Mouse (Mus musculus): ENCODE results near the gene Slc36a2.
"Not testable (repeated sequence)": the region's sequence is repeated elsewhere in the genome, so short reads cannot be mapped to it uniquely, and the experiment has no call there.

Gene Slc36a2

DNA sequence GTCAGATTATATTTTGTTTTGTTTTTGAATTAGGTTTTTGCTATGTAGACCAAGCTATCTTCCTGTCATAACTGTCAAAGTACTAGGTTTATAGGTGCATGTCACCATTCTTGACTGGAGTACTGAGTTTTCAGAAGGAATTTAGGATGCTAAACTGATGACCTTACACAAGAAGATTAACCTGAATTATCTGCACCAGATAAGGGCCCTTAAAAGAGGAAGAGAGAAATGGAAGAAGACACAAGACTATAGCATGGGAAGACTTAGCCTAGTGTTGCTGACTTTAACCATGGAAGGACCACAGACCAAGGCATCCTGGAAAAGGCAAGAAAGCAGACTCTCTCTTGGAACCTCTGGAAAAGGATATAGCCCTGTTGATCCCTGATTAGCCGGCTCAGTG is 51.7 kb downstream of the Slc36a2 start:
- DNase-seq (ENCODE audit: low read depth), result no peak

DNA sequence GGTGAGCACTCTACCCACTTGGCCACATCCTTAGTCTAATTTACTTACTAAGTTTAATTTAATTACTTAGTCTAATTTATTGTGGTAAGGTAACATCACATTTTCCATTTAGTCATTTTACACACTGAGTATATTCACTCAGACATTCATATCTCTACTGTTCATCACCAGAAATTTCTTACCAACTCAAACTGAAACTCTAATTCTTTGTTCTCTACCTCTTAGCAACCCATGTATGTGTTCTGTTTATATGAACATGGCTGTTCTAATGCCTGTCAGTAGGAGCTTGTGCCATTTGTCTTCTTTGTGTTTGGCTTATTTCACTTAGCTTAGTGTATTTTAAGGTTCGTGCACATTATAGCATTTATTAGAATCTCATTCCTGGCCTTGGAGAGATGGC is 52.9 kb downstream of the Slc36a2 start:
- DNase-seq (ENCODE audit: low read depth), result no peak

DNA sequence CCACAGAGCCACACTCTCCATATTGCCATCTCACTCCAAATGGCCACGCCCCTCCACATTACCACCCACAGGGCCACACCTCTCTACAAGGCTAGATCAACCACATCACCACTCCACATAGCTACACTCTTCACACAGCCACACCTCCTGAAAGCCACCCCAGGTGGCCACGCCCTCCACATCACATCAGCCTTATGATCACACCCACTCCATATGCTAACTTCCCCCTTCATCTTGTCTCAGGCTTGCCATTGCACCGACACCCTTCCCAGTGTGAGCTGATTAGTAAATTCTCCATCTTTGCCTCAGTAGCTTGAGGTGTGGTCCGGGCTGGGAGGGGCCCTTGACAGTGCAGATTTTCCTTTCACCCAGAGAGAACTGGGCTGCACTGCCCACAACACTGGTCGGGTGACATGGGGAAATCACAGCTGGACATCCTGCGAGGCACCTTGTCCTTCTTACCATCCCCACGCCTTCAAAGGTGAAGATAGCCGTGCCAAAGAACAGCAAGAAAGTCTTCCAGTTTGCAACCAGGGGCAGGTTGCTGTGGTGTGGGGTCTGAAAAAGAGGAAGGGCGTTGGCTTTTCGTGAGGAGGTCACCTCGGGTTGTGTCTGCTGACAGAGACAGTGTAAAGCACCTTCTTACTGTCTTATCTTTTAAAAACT is 53.7 kb downstream of the Slc36a2 start:
- DNase-seq (ENCODE audit: low read depth), result no peak

DNA sequence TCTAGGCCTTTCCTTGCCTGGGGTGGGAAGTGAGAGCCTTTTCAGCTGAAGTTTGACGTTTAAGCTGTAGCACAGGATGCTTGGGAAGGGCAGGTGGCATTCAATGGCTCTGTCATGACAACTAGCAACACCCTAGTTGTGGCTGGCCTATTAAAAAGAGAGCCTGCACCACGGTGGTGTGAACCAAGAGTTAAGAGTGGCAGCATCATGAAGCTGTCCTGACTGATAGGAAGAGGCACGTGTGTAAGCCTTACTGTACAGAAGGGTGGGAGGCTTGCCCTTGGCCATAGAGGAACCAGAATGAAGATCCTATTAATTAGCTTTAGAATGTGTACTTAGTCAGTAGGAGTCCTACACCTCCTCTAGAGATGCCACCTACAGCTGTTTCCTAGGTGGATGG is 56.5 kb downstream of the Slc36a2 start:
- DNase-seq (ENCODE audit: low read depth), result no peak

DNA sequence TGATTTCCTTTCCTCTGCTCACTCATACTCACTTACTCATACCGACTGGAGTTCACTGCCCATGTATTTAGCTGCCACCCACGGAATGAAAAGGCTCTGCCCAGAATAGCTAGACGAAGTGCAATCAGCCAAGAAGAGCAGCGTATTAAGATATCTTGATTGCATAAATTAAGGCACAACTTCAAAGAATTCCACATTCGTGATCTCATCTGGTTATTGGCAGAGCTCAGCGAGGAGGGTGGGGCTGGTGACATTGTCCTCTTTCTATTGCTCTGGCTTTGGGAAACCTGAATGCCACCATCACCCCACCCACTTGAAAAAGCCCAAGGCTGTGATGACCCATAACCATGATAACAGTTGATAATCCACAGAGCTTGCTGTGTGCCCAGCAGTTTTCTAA is 56.9 kb downstream of the Slc36a2 start:
- DNase-seq (ENCODE audit: low read depth), result no peak

DNA sequence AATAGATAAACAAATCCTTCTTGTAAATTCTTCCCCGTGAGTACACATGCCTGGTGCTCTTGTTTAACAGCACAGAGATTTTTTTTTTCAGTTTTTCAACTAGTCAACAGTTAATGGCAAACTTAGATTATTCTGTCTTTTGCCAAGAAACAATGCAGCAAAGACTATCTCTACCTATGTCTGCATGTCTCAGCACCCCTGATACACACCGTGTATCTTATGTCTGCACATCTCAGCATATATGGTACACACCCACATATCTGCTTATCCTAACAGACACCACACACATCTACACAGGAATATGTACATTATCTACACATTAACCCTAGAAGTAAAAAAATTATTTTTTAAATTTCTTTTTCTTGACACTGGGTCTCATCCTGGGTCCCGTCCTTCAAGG is 58.2 kb downstream of the Slc36a2 start:
- DNase-seq (ENCODE audit: low read depth), result no peak

DNA sequence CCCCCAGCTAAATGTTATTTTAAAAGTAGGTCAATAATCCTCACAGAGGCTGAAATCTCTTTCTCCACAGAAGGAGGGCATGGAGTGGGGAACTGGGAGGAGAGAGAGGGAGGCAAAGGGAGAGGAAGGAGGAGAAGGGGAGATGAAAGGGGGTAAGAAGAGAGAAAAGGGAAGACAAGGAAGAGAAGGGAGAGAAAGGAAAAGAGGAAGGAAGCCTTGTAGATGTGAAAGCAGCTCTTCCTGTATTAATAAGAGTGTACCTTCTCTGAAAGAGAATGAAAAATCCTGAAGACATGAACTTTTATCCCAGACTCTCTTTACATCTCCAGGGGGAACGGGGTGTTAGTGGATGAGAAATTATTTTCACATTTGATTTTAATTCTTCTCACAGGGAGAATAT is 63.4 kb downstream of the Slc36a2 start:
- DNase-seq (ENCODE audit: low read depth), result no peak

DNA sequence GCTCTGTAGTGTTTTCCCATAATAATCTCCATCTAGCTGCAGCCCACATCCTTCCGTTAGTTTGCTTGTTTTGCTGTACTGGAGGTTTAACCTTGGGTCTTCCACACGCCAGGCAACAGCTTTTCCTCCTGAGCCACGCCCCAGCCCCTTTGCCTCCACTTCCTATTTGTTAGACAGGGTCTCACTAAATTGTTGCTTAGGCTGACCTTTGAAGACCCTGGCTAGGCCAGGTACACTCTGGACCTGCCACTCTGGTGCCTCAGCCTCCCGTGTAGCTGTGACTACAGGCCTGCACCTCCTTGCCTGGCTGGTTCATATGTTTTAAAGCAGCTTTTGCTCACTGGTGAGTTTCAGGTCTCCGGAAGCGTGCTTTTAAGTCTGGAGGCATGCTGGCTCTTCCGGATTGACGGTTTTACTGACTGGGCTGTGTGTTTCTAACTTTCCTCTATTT is 64.0 kb downstream of the Slc36a2 start:
- DNase-seq (ENCODE audit: low read depth), result no peak

DNA sequence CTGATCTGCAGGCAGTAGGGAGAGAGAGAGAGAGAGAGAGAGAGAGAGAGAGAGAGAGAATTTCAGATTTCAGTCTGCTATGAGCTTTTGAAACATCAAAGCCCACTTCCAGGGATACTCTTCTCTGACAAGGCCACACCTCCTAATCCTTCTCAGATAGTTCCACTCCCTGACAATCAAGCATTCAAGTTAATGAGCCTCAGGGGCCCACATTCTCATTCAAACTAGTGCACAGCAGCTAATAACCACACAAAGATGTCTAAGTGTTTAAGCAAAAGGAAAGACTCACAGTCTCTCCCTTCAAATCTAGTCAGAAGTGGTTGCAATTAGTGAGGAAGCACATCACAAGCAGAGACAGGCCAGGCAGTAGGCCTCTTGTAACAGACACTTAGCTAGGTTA is 64.6 kb downstream of the Slc36a2 start:
- no peak for DNase-seq (ENCODE audit: low read depth)

DNA sequence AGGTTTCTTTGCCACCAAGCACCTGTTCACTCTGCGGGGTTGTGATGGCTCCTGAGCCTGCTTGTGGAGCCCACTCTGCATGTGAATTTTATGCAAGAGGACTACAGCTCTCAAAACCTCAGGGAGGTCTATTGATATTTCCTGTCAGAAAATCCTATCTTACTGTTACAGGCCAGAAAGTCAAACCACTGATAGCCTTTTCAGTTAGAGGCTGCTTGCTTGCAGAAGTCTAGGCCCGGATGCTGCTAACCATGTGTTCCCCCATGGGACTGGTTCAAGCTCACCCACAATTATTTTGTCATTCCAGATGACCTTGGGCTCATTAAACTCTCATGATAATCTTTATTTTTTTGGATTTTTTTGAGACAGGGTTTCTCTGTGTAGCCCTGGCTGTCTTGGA is 67.8 kb downstream of the Slc36a2 start:
- no peak for DNase-seq (ENCODE audit: low read depth)

DNA sequence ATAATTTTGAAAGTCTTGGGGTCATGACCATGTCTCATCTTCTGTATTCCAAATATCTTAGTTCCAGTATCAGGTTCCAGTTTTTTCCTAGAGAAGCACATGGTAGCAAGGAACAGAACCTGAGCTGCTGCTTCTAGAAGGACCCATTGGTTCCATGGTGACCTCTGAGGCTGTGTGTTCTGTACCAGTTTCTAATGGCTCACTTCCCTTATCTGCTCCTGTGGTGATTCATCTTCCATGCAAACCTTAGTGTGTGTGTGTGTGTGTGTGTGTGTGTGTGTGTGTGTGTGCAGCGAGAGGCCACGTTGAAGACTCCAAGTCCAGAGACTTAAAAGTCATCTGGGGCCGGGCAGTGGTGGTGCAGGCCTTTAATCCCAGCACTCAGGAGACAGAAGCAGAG is 68.9 kb downstream of the Slc36a2 start:
- no peak for DNase-seq (ENCODE audit: low read depth)

DNA sequence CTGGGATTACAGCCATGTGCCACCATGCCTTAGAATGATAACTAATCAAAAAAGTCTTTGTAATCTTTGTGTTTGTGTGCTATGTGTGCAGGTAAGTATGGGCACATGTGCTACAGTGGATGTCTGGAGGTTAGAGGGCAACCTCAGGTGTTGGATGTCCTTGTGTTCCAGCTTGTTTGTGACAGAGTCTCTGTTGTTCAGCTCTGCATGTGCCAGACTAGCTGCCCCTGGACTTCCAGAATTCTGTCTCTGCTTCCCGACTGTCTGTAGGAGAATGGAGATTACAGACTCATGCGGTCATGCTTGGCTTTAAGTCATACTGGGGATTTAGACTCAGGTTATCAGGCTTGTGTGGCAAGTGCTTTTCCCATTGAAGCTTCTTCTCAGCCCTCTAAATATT is 70.6 kb downstream of the Slc36a2 start:
- no peak for DNase-seq (ENCODE audit: low read depth)

DNA sequence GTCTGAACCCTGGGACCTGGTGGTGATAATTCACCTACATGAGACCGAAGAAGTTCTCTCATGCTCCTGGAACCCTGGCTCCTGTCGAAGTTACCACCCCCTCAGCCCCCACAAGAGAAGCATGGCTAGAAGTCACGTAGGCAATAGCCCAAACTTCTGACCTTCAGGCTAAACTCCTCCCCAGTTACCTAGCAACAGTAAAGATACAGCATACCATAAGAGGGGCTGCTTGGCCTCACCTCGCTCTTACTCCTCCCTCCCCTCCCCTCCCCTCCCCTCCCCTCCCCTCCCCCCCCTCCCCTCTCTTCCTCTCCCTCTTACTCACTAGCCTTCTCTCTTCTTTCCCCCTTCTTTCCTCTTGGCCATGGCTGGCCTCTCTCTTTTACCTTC is 71.0 kb downstream of the Slc36a2 start:
- not testable (repeated sequence) for DNase-seq (ENCODE audit: low read depth)

DNA sequence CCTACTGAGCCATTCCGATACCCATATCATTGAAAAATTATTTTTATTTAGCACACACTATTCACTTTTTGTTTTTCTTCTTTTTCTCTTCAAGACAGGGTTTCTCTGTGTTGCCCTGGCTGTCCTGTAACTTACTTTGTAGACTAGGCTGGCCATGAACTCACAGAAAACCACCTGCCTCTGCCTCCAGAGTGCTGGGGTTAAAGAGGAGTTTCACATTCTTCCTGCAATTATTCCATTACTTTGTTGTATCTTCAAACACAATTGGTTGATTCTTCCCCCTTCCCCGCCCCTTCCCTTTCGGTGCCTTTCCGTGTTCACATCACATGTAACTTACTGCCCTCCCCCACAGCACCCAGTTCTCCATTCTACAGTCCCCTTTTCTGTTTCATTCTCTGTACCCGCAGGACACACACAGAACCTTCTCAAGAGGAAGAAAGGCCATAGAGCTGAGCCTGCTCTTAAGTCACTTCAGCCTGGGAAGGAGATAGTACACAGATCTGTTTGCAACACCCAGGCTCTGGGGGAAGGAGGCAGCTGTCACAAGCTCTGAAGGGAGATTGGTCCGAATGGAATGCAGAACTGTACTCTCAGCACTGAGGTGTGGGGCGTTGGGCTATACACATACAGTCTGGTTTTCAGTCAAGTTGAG is 71.5 kb downstream of the Slc36a2 start:
- DNase-seq (ENCODE audit: low read depth), result no peak

DNA sequence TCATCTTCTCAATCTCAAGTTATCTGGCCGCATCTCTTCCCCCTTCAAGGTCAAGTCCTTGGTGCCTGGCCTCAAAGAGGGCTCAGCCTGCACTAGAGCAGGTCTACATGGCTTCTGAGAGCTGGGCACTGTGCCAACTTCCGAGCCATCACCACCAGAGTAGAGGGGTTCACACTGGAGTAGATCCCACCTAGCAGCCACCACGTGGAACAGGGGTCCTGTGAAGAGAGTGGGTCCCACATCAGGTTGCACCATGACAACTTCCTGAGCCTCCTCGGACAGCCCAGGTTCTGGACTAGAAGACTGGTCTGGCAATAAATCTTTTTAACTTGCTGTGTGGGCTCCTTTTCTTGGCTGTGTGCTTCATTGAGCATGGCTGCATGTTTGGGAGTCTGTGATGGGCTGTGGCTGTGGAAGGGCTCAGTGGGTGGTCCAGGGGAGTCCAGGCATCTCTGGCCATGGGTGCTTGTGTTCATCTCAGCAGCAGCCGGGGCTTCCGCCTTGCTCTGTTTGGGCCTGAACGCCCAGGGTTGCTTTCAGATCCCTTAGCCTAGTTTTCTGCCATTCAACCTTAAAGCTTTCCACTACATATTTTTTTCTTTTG is 74.2 kb downstream of the Slc36a2 start:
- no peak for DNase-seq (ENCODE audit: low read depth)

DNA sequence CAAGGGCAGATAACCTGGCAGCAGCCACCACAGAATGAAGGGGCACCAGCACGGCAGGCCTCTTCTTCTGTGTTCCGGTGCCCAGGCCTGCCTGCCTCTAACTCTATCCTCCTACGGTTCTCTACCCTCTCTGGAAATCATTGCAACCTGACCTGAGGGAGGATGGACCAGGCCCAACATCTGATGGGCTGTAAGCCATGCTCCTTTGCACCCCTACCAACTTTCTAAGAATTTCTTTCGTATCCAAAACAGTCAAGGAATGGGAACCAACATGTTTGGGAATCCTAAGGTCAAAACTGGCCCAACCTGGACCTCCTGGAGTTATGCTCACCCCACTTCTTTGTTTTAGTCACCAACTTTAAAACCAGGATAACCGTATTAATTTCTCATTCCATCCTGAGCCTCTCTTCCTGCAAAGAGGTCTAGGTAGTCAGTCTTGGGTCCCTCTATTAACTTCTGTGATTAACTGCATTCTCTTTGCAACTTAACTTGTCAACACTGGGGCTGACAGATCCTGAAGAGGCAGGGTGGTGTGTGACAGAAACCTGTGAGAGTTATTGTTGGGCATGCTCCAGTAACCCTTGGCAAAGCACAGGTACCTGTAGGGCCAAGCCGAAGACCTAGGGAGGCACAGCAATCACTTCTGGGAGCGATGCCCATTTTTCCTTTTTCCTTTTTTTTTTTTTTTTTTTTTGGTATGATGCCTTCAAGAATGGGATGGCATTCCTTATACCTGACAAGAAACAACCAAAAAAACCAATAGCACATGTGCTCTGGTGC is 75.2 kb downstream of the Slc36a2 start:
- DNase-seq (ENCODE audit: low read depth), result no peak

All from c-Kit-positive CD71-negative TER-119-negative erythroid progenitor cells, embryonic 14.5 days (primary cell).